Mouse (Mus musculus) forebrain, embryonic 14.5 days (tissue): ENCODE measurements at regions not wholly inside any gene's neighbourhood (a gene's known extent, or its start where the extent isn't known, plus 50 kb on each side); places are given as distances from the start of the nearest gene placed in this dataset.

Experiments
- ATAC-seq: fragments of 200-750 bp; cut with Nextera tagmentation; 2 replicates; pipeline ENCODE4 v1.8.0; 2017; ENCODE audit warnings: mild to moderate bottlenecking, moderate library complexity
- DNase-seq: peaks from one replicate; pipeline ENCODE4 v3.0.0-alpha.2; 2015; ENCODE audit warnings: low spot score
- H3K27ac ChIP-seq: fragments of 300-500 bp; sonication (generic); 2 replicates; pipeline ENCODE4 v1.5.1; 2014; ENCODE audit warnings: low read depth, mild to moderate bottlenecking, control low read depth, low read length, moderate library complexity
- H3K27me3 ChIP-seq: fragments of 300-500 bp; sonication (generic); replicated peaks from 2 replicates; pipeline ENCODE4 v1.6.1; 2014; ENCODE audit warnings: low read length, control low read depth, mixed read lengths; ENCODE audit not compliant: control insufficient read depth, insufficient read depth
- H3K36me3 ChIP-seq: fragments of 300-500 bp; sonication (generic); 2 replicates; pipeline ENCODE4 v1.6.1; 2014; ENCODE audit warnings: low read length, control low read depth; ENCODE audit not compliant: control insufficient read depth, insufficient read depth
- H3K4me1 ChIP-seq: fragments of 300-500 bp; sonication (generic); 2 replicates; pipeline ENCODE4 v1.6.1; 2014; ENCODE audit warnings: antibody characterized with exemption, low read length, control low read depth; ENCODE audit not compliant: control insufficient read depth, insufficient read depth
- H3K4me2 ChIP-seq: fragments of 300-500 bp; sonication (generic); 2 replicates; pipeline ENCODE4 v1.6.1; 2014; ENCODE audit warnings: mild to moderate bottlenecking, control low read depth, low read length
- H3K4me3 ChIP-seq: fragments of 300-500 bp; sonication (generic); 2 replicates; pipeline ENCODE4 v1.5.1; 2014; ENCODE audit warnings: low read depth, low read length, control low read depth
- H3K9ac ChIP-seq: fragments of 300-500 bp; sonication (generic); 2 replicates; pipeline ENCODE4 v1.6.1; 2014; ENCODE audit warnings: mild to moderate bottlenecking, low read length, control low read depth, moderate library complexity
- H3K9me3 ChIP-seq: fragments of 300-500 bp; sonication (generic); replicated peaks from 2 replicates; pipeline ENCODE4 v1.6.1; 2016; ENCODE audit warnings: low read length, control low read depth, mixed read lengths; ENCODE audit not compliant: control insufficient read depth
- WGBS: fragments of 180-500 bp; shearing (Covaris S2); extraction: QIAGEN DNeasy Blood & Tissue Kit; methylation state at CpG from one replicate; pipeline ENCODE4 v1.1.7; 2014; 5-methylcytosine and 5-hydroxymethylcytosine counted together

DNA sequence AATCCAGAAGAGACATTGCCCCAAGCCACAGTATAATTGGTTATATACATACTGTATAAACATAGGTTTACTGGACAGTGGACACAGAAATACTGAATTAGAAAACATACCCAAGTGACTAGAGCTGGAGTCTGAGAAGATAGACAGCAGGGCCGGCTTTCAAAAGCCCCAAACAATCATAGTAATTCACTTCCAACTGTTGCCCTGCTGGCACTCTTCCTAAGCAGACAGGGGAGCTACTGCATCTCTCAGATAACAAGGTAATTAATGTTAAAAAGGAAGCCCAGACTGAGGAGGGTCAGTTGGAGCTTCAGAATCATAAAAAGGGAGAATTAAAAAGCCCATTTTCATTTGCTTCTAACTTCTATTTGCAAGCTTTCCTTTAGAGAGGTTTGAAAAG lies 764.5 kb downstream of the Vgll3 start:
- 30% methylated on average over 1 of the region's 1 CpGs for WGBS

DNA sequence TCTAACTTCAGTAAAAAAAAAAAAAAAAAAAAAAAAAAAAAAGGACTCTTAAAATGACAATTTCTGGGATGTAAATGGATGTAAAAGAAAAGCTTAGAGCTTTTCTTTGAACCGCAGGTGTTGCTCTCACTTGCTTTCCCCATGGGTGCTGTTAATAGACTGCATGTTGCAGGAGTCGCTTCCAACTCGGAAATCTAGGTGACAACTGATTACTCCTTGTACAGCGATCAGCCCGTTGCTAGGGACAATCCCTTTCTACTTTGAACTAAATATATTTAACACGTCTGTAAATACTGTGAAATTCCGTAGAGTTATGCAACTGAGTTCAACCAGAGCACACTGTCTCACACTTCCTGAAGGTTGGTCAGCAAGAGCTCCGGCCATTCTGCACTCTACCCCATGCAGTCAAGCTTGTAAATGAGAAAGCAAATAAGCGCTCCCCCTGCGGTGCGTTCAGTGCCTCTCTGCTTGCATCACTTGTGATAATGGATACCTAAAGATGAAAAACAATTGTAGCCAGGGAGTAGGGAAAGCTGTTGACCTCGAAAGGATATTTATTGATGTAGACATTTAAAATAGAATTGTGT lies 770.7 kb downstream of the Vgll3 start:
- H3K4me3 ChIP-seq: no peak overlapping the region; the same call in 1 of the 2 replicates

More for the DNA sequence above, 764.5 kb downstream of the Vgll3 start:
- H3K36me3 ChIP-seq: no peaks in the 10 kb centered on the region
- H3K27ac ChIP-seq: no peak overlapping the region
- H3K27me3 ChIP-seq: no peaks in the 10 kb centered on the region
- H3K4me3 ChIP-seq: no peak overlapping the region
- no peak for ATAC-seq
- peak; percentile 16 for DNase-seq
- no peak overlapping the region for H3K4me2 ChIP-seq
- H3K4me1 ChIP-seq: no peaks in the 10 kb centered on the region
- no peak overlapping the region for H3K9ac ChIP-seq
- H3K9me3 ChIP-seq: no peaks in the 10 kb centered on the region

DNA sequence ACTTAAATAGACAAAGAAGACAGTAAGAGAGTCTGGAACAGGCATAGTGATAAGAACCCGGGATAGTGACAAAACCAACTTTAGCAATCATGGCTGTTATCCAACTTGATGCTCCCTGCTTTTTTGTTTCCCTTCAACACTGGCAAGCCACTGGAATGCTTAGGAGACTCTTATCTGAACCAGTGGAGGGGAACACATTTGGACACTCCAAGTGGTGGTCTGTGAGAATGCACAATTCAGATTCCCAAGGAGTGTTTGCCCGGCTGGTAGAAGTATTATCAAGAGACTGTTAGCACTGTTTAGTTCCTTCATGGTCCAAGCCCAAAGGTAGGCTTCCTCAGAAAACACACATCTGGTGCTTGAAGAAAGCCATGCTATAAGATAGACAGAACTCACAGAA lies 787.2 kb downstream of the Vgll3 start:
- H3K4me2 ChIP-seq: no peak overlapping the region
- 42% methylated on average over 2 of the region's 2 CpGs for WGBS
- no peak overlapping the region for H3K9ac ChIP-seq
- no peaks in the 10 kb centered on the region for H3K9me3 ChIP-seq
- DNase-seq (no peak), ATAC-seq (no peak)
- H3K27me3 ChIP-seq: no peaks in the 10 kb centered on the region
- H3K36me3 ChIP-seq: no peaks in the 10 kb centered on the region
- no peak overlapping the region for H3K27ac ChIP-seq
- no peak overlapping the region for H3K4me3 ChIP-seq
- no peaks in the 10 kb centered on the region for H3K4me1 ChIP-seq

More for the DNA sequence above, 770.7 kb downstream of the Vgll3 start:
- DNase-seq (peak; percentile 51), ATAC-seq (peak; percentile 50; the same call in 1 of the 2 replicates)
- Histone ChIP-seq H3K4me2 (peak overlapping the region; percentile 41), H3K36me3 (no peaks in the 10 kb centered on the region), H3K27me3 (no peaks in the 10 kb centered on the region), H3K9me3 (no peaks in the 10 kb centered on the region), H3K4me1 (no peaks in the 10 kb centered on the region), H3K9ac (no peak overlapping the region), H3K27ac (no peak overlapping the region)
- WGBS: 7% methylated on average over 12 of the region's 12 CpGs

DNA sequence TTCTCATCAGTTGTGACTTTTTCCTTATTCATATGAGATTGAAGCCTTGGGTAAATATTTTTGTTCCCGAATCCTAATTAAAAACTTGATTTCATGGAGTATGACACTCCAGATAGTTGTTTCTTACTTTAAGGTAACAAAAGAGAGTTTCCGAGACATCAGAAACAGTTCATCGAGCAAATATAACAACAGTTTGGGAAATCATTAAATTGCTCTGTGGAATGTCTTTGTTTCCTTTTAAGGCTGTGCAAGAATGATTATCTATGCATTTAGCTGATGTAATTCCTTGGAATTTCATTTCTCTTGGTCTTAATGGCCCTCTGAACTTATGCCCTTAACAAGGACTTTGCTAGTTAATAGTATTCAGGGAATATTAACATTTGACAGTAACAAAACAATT lies 787.6 kb downstream of the Vgll3 start:
- Histone ChIP-seq H3K9ac (no peak overlapping the region), H3K36me3 (no peaks in the 10 kb centered on the region), H3K4me3 (no peak overlapping the region), H3K27me3 (no peaks in the 10 kb centered on the region), H3K4me1 (no peaks in the 10 kb centered on the region), H3K27ac (no peak overlapping the region), H3K9me3 (no peaks in the 10 kb centered on the region), H3K4me2 (no peak overlapping the region)
- 23% methylated on average over 3 of the region's 3 CpGs for WGBS
- ATAC-seq (no peak), DNase-seq (no peak)

DNA sequence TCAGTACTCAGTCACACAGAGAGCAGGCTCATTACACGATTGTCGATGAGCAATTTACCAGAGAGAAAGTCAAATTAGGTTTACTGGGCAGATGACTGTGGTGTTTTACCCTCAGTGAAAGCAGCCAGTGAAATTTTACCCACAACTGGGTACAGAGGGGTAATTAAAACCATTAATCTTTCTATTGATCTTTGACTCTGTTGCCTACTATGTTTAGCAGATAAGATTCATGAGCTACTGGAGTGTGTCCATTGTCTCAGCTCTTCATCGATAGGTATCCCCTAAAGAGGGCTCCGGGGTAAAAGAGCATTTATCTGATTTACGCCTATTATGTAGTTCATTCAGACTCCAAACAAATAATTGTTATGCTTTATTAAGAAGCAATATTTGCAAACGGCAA lies 788.8 kb downstream of the Vgll3 start:
- 36% methylated on average over 6 of the region's 6 CpGs for WGBS
- no peak for ATAC-seq
- H3K36me3 ChIP-seq: no peaks in the 10 kb centered on the region

More for the DNA sequence above, 788.8 kb downstream of the Vgll3 start:
- H3K4me2 ChIP-seq: no peak overlapping the region
- H3K4me1 ChIP-seq: no peaks in the 10 kb centered on the region
- H3K27ac ChIP-seq: no peak overlapping the region
- H3K9me3 ChIP-seq: no peaks in the 10 kb centered on the region
- H3K27me3 ChIP-seq: no peaks in the 10 kb centered on the region
- H3K4me3 ChIP-seq: no peak overlapping the region
- no peak overlapping the region for H3K9ac ChIP-seq
- DNase-seq: no peak
